Mouse (Mus musculus) liver, embryonic 13.5 days (tissue): Measurements from ENCODE around the gene Bcl9l. TPM values are rescaled to one million over a fixed set of nuclear protein-coding genes. Genes with fewer than 3 reads are reported as not detected.

Experiments
- ATAC-seq: fragments of 200-750 bp; cut with Nextera tagmentation; 2 replicates; pipeline ENCODE4 v1.8.0; 2017; ENCODE audit warnings: low read depth, mild to moderate bottlenecking, moderate number of reproducible peaks, moderate library complexity
- DNase-seq: peaks from one replicate; pipeline ENCODE4 v3.0.0; 2022
- H3K27ac ChIP-seq: fragments of 300-500 bp; sonication (generic); 2 replicates; pipeline ENCODE4 v1.5.1; 2015; ENCODE audit warnings: moderate library complexity, mild to moderate bottlenecking, inconsistent platforms
- H3K27me3 ChIP-seq: fragments of 300-500 bp; sonication (generic); 2 replicates; pipeline ENCODE4 v1.6.1; 2015; ENCODE audit warnings: mild to moderate bottlenecking, inconsistent platforms
- H3K36me3 ChIP-seq: fragments of 300-500 bp; sonication (generic); 2 replicates; pipeline ENCODE4 v1.6.1; 2015; ENCODE audit warnings: mild to moderate bottlenecking, inconsistent platforms
- H3K4me1 ChIP-seq: fragments of 300-500 bp; sonication (generic); replicated peaks from 2 replicates; pipeline ENCODE4 v1.6.1; 2015; ENCODE audit warnings: inconsistent platforms
- H3K4me2 ChIP-seq: fragments of 300-500 bp; sonication (generic); 2 replicates; pipeline ENCODE4 v1.6.1; 2015; ENCODE audit warnings: inconsistent platforms, mild to moderate bottlenecking, moderate library complexity
- H3K4me3 ChIP-seq: fragments of 300-500 bp; sonication (generic); replicated peaks from 2 replicates; pipeline ENCODE4 v1.5.1; 2015; ENCODE audit warnings: mild to moderate bottlenecking, inconsistent platforms
- H3K9ac ChIP-seq: fragments of 300-500 bp; sonication (generic); 2 replicates; pipeline ENCODE4 v1.6.1; 2015; ENCODE audit warnings: mild to moderate bottlenecking, inconsistent platforms
- H3K9me3 ChIP-seq: fragments of 300-500 bp; sonication (generic); replicated peaks from 2 replicates; pipeline ENCODE4 v1.6.1; 2016; ENCODE audit warnings: inconsistent platforms
- WGBS: fragments of 180-500 bp; shearing (Covaris S2); methylation state at CpG from one replicate; pipeline ENCODE4 v1.1.7; 2015; ENCODE audit not compliant: insufficient replicate concordance; 5-methylcytosine and 5-hydroxymethylcytosine counted together
- polyA plus RNA-seq: library from polyadenylated mRNA; unstranded; fragments of >200 nt; fragmentation: Nextera tagmentation; extraction: Ambion mirVana; gene quantifications from 2 replicates; pipeline ENCODE4 v1.2.1, GENCODE M21; 2015

Bcl9l gene
- polyA plus RNA-seq, 1 experiment from 2014 or later, result 1.5 TPM

DNA sequence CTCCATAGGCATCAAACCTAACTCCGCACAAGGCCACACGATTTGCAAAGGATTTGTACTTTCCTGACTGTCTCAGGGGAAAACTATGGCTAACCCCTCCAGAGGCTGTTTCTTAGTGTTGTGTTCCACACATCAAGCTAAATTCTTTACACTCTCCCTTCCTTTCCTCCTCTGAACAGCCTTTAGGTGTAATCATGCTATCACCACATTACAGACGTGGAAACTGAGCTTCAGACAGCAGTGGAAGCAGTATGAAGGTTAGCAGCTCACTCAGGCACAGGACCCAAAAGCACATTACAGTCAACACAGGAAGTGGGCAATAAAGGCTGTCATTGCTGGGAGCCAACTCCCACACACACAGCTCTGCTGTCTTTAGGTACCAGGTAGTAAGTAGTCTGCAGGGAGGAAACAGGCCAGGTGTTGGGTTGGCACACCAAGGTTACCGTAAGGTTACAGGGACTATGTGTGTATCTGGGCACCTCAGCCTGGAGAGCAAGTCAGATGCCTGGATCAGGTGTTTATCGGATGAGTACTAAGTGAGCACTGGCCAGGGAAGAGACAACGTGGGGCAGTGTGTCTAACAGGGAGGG lies 50.5 kb downstream of the Bcl9l start:
- ATAC-seq, result no peak
- no peak overlapping the region for H3K4me3 ChIP-seq
- H3K4me1 ChIP-seq, result peaks cover 17% of the 10 kb centered on the region
- no peaks in the 10 kb centered on the region; the same call in 1 of the 2 replicates for H3K9me3 ChIP-seq
- no peaks in the 10 kb centered on the region for H3K36me3 ChIP-seq
- 71% methylated on average over 6 of the region's 6 CpGs for WGBS
- peaks cover 9% of the 10 kb centered on the region; the same call in 1 of the 2 replicates for H3K27me3 ChIP-seq
- no peak overlapping the region for H3K27ac ChIP-seq
- DNase-seq, result no peak
- no peak overlapping the region for H3K9ac ChIP-seq
- H3K4me2 ChIP-seq, result no peak overlapping the region

DNA sequence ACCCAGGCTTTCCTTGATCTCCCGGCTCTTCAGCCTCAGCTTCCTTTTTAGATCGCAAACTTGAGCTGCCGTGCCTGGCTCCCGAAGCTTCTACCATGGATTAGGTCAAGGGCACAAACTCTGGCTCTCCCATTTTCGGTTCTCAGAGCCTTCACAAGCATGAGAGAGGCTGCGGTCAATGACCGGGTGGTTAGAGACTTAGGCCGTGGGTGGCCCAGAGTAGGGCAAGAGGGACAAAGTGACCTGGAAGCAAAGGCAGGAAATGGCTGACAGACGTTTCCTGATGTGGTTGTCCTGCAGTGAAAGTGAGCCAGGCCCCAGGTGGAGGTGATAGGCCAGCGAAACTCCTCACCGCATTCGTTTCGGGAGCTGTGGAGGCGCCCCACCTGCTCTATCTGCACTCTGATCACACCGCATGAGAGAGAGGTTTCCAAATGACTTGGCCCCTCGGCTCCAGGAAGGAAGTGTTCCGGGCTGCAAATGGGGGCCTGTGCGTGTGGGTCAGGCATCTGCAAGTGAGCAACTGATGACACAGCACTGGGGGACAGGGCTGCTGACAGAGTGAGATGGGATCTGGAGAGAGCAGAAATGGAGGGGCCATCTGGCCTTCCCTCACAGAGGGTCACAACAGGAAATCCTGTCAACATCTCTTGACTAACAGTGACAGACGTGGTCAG lies 55.1 kb downstream of the Bcl9l start:
- Histone ChIP-seq H3K9ac (peak overlapping the region; percentile 15; the same call in 1 of the 2 replicates), H3K36me3 (no peaks in the 10 kb centered on the region), H3K27me3 (peaks cover 9% of the 10 kb centered on the region; the same call in 1 of the 2 replicates), H3K4me3 (no peak overlapping the region; the same call in 1 of the 2 replicates), H3K4me1 (peaks cover 11% of the 10 kb centered on the region), H3K4me2 (peak overlapping the region; percentile 40), H3K9me3 (no peaks in the 10 kb centered on the region), H3K27ac (peak overlapping the region; percentile 61)
- 13% methylated on average over 19 of the region's 19 CpGs for WGBS
- peak; percentile 31; the same call in 1 of the 2 replicates for ATAC-seq
- DNase-seq, result no peak

DNA sequence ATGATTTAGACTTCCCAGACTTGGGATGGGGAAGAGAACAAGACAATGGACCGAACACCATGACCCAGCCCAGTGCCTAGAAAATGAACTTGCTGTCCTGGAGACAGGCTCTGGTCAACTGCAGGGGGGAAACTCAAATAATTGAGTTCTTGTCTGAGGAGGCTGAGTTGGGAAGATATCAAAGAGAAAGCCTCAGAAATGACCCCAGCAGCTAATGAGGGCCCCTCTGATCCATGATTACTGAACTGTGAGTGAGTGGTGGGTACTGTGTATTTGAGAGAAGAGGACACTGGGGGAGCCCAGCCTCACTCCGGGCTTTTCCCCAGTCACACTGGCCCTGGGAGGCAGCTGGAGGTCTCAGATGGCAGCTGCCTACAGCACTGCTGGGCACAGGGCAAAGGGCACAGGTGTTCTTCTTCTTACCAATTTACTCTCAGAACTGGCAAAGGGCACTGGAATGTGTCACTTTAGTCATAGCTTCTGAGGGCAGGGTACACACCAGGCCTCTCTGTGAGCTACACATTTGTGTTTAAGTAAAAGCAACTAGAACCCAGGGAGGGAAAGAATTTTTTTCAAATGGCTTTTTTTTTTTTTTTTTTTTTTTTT lies 57.3 kb downstream of the Bcl9l start:
- Histone ChIP-seq H3K9ac (no peak overlapping the region), H3K4me3 (no peak overlapping the region), H3K36me3 (no peaks in the 10 kb centered on the region), H3K4me1 (peaks cover 11% of the 10 kb centered on the region), H3K4me2 (no peak overlapping the region), H3K9me3 (no peaks in the 10 kb centered on the region), H3K27ac (no peak overlapping the region), H3K27me3 (peaks cover 9% of the 10 kb centered on the region; the same call in 1 of the 2 replicates)
- 56% methylated on average over 2 of the region's 2 CpGs for WGBS
- no peak for ATAC-seq
- no peak for DNase-seq

GRCm38 (mm10) chr9:44540676-44541075 lies 58.1 kb downstream of the Bcl9l start:
- WGBS, result 37% methylated on average over 3 of the region's 3 CpGs
- H3K27ac ChIP-seq, result no peak overlapping the region
- no peak overlapping the region for H3K9ac ChIP-seq
- DNase-seq (no peak), ATAC-seq (no peak)
- no peaks in the 10 kb centered on the region for H3K36me3 ChIP-seq
- no peak overlapping the region for H3K4me3 ChIP-seq
- H3K4me2 ChIP-seq, result no peak overlapping the region
- peaks cover 11% of the 10 kb centered on the region for H3K4me1 ChIP-seq
- peaks cover 8% of the 10 kb centered on the region; the same call in 1 of the 2 replicates for H3K27me3 ChIP-seq
- no peaks in the 10 kb centered on the region for H3K9me3 ChIP-seq

DNA sequence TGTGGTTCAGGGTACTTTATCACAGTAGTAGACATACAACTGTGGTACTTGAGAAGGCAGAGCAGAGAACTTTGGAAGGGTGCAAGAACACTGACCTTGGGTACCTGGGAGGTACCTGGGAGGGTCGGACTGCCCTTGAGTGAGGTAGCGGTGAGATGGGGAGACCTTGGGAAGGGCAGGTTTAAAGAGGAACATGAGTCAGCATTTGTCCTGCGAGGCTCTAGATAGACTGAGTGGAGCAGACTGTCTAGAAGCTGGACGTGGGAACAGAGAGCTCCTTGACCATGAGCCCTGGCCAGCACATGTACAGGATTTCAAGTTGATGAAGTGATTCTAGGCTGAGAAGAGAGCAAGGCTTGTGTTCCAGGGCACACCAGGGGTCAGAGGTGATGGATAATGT lies 59.7 kb downstream of the Bcl9l start:
- H3K36me3 ChIP-seq, result no peaks in the 10 kb centered on the region
- no peak overlapping the region for H3K4me2 ChIP-seq
- ATAC-seq (no peak), DNase-seq (no peak)
- no peaks in the 10 kb centered on the region for H3K9me3 ChIP-seq
- no peak overlapping the region for H3K27ac ChIP-seq
- no peaks in the 10 kb centered on the region for H3K27me3 ChIP-seq
- no peak overlapping the region for H3K9ac ChIP-seq
- 48% methylated on average over 4 of the region's 4 CpGs for WGBS
- peaks cover 7% of the 10 kb centered on the region for H3K4me1 ChIP-seq
- no peak overlapping the region for H3K4me3 ChIP-seq

DNA sequence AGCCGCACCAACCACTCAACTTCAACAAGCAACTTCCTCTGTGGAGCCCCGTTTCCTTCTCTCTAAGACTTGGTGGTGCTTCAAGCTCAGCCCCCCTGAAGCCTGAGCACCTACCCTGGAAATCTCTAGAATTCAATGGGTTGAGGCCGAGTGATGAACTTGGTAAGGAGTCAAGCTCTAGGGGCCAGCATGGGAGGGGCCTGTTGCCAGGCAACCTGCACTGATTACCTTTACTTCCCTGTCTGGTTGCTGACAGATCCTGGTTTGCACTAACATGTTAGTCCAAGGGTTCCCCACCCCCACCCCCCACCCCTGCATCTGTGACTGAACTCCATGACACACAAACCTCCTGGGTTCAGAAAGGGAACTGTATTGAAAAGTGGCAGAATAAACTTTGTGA lies 62.4 kb downstream of the Bcl9l start:
- DNase-seq (no peak), ATAC-seq (no peak)
- Histone ChIP-seq H3K9ac (no peak overlapping the region), H3K9me3 (no peaks in the 10 kb centered on the region), H3K4me3 (no peak overlapping the region), H3K4me1 (no peaks in the 10 kb centered on the region), H3K36me3 (no peaks in the 10 kb centered on the region), H3K27me3 (no peaks in the 10 kb centered on the region), H3K4me2 (no peak overlapping the region), H3K27ac (no peak overlapping the region)
- 51% methylated on average over 3 of the region's 3 CpGs for WGBS

DNA sequence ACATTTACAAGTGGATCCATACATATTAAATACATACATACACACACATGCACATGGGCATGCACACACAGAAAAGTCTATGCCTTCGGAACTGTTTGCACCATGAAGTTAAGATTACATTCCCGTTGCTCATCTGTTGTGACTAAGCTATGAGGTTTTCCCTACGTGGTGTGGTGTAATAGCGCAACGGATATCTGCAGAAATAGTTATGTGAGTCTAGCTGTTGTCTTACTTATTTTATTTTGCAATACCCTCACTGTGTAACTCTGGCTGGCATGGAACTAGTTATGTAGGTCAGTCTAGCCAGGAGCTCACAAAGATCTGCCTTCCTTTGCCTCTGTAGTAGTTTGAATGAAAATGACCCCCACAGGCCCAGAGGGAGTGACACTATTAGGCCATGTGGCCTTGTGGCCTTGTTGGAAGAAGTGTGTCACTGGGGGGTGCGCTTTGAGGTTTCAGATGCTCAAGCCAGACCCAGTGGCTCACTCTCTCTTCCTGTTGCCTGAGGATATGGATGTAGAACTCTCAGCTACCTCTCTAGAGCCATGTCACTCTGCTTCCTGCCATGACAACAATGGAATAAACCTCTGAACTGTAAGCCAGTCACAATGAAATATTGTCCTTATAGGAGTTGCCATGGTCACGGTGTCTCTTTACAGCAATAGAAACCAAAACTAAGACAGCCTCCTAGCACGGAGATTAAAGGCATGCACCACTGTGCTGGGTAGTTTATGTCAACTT lies 66.0 kb downstream of the Bcl9l start:
- no peaks in the 10 kb centered on the region for H3K4me1 ChIP-seq
- 82% methylated on average over 8 of the region's 8 CpGs for WGBS
- no peaks in the 10 kb centered on the region for H3K9me3 ChIP-seq
- no peak overlapping the region for H3K4me3 ChIP-seq
- no peaks in the 10 kb centered on the region for H3K36me3 ChIP-seq
- no peak overlapping the region for H3K27ac ChIP-seq
- no peak for DNase-seq
- no peak overlapping the region for H3K9ac ChIP-seq
- H3K4me2 ChIP-seq, result no peak overlapping the region
- ATAC-seq, result no peak
- no peaks in the 10 kb centered on the region for H3K27me3 ChIP-seq

- DNase-seq, result no peak
- Histone ChIP-seq H3K4me3 (no peak overlapping the region), H3K36me3 (no peaks in the 10 kb centered on the region), H3K27ac (no peak overlapping the region), H3K27me3 (no peaks in the 10 kb centered on the region), H3K4me2 (no peak overlapping the region), H3K4me1 (no peaks in the 10 kb centered on the region), H3K9ac (no peak overlapping the region), H3K9me3 (no peaks in the 10 kb centered on the region)
- no peak for ATAC-seq
- WGBS, result 31% methylated on average over 10 of the region's 10 CpGs
Measured at GRCm38 (mm10) chr9:44551138-44551537, 68.5 kb downstream of the Bcl9l start.

GRCm38 (mm10) chr9:44552161-44552560 lies 69.5 kb downstream of the Bcl9l start:
- H3K4me1 ChIP-seq, result no peaks in the 10 kb centered on the region
- H3K4me2 ChIP-seq, result no peak overlapping the region
- H3K4me3 ChIP-seq, result no peak overlapping the region
- 0 out of 2 replicates have a peak overlapping the region, but pooled peaks have one; percentile 6 for H3K27ac ChIP-seq
- WGBS, result 67% methylated on average over 8 of the region's 8 CpGs
- ATAC-seq (no peak), DNase-seq (no peak)
- H3K36me3 ChIP-seq, result no peaks in the 10 kb centered on the region
- no peak overlapping the region for H3K9ac ChIP-seq
- no peaks in the 10 kb centered on the region for H3K27me3 ChIP-seq
- H3K9me3 ChIP-seq, result no peaks in the 10 kb centered on the region
